Mouse (Mus musculus) liver, embryonic 16.5 days (tissue): ENCODE measurements around the gene Msl1. TPM values are rescaled to one million over a fixed set of nuclear protein-coding genes. Genes with fewer than 3 reads are reported as not detected.

ENCODE experiments used
- ATAC-seq: fragments of 200-750 bp; cut with Nextera tagmentation; 2 replicates; pipeline ENCODE4 v1.8.0; 2017; ENCODE audit warnings: low read depth, mild to moderate bottlenecking, moderate number of reproducible peaks, moderate library complexity
- H3K27ac ChIP-seq: fragments of 300-500 bp; sonication (generic); 2 replicates; pipeline ENCODE4 v1.5.1; 2014; ENCODE audit warnings: mild to moderate bottlenecking, low read length
- H3K27me3 ChIP-seq: fragments of 300-500 bp; sonication (generic); 2 replicates; pipeline ENCODE4 v1.6.1; 2014; ENCODE audit warnings: low read depth, low read length, mixed read lengths; ENCODE audit not compliant: control insufficient read depth, insufficient read depth
- H3K36me3 ChIP-seq: fragments of 300-500 bp; sonication (generic); 2 replicates; pipeline ENCODE4 v1.6.1; 2014; ENCODE audit warnings: mild to moderate bottlenecking; ENCODE audit not compliant: control insufficient read depth, insufficient read depth
- H3K4me1 ChIP-seq: fragments of 300-500 bp; sonication (generic); 2 replicates; pipeline ENCODE4 v1.6.1; 2014; ENCODE audit warnings: low read depth, low read length, mixed read lengths; ENCODE audit not compliant: control insufficient read depth
- H3K4me2 ChIP-seq: fragments of 300-500 bp; sonication (generic); 2 replicates; pipeline ENCODE4 v1.6.1; 2014; ENCODE audit warnings: low read depth, low read length, mixed read lengths
- H3K4me3 ChIP-seq: fragments of 300-500 bp; sonication (generic); 2 replicates; pipeline ENCODE4 v1.5.1; 2014; ENCODE audit warnings: low read depth, mild to moderate bottlenecking, low read length
- H3K9ac ChIP-seq: fragments of 300-500 bp; sonication (generic); 2 replicates; pipeline ENCODE4 v1.6.1; 2014; ENCODE audit warnings: low read depth, low read length
- H3K9me3 ChIP-seq: fragments of 300-500 bp; sonication (generic); replicated peaks from 2 replicates; pipeline ENCODE4 v1.6.1; 2016; ENCODE audit warnings: low read length; ENCODE audit not compliant: control insufficient read depth
- WGBS: fragments of 180-500 bp; shearing (Covaris S2); extraction: QIAGEN DNeasy Blood & Tissue Kit; methylation state at CpG from one replicate; pipeline ENCODE4 v1.1.7; 2014; ENCODE audit not compliant: insufficient replicate concordance; 5-methylcytosine and 5-hydroxymethylcytosine counted together
- polyA plus RNA-seq: library from polyadenylated mRNA; unstranded; fragments of >200 nt; fragmentation: Nextera tagmentation; extraction: Ambion mirVana; gene quantifications from 2 replicates; pipeline ENCODE4 v1.2.1, GENCODE M21; 2015

Gene Msl1
- polyA plus RNA-seq, 1 experiment from 2014 or later, result 5.3 TPM

- H3K4me1 ChIP-seq, result peaks cover 51% of the 10 kb centered on the region
Measured at GRCm38 (mm10) chr11:98782651-98783235, 12.6 kb upstream of the Msl1 start.

GRCm38 (mm10) chr11:98783236-98783696, 12.1 kb upstream of the Msl1 start:
- peak overlapping the region; percentile 69 for H3K4me2 ChIP-seq
- H3K27ac ChIP-seq, result peak overlapping the region; percentile 79
- no peaks in the 10 kb centered on the region for H3K9me3 ChIP-seq
- WGBS, result under 1% methylated on average over 20 of the region's 20 CpGs
- H3K4me3 ChIP-seq, result peak overlapping the region; percentile 64
- peaks cover 54% of the 10 kb centered on the region for H3K4me1 ChIP-seq
- no peaks in the 10 kb centered on the region for H3K36me3 ChIP-seq
- peak overlapping the region; percentile 38; the same call in 1 of the 2 replicates for H3K9ac ChIP-seq
- peak; percentile 76 for ATAC-seq
- H3K27me3 ChIP-seq, result no peaks in the 10 kb centered on the region

More at GRCm38 (mm10) chr11:98782651-98783235, 12.6 kb upstream of the Msl1 start:
- peak overlapping the region; percentile 64 for H3K4me3 ChIP-seq
- WGBS, result 9% methylated on average over 17 of the region's 17 CpGs
- peak overlapping the region; percentile 11; the same call in 1 of the 2 replicates for H3K9ac ChIP-seq
- H3K4me2 ChIP-seq, result peak overlapping the region; percentile 69
- H3K27ac ChIP-seq, result peak overlapping the region; percentile 79
- no peak for ATAC-seq
- H3K9me3 ChIP-seq, result no peaks in the 10 kb centered on the region
- H3K36me3 ChIP-seq, result no peaks in the 10 kb centered on the region
- H3K27me3 ChIP-seq, result no peaks in the 10 kb centered on the region

GRCm38 (mm10) chr11:98784139-98784538, 11.2 kb upstream of the Msl1 start:
- Histone ChIP-seq H3K36me3 (no peaks in the 10 kb centered on the region), H3K27me3 (no peaks in the 10 kb centered on the region), H3K9ac (no peak overlapping the region), H3K27ac (peak overlapping the region; percentile 79; the same call in 1 of the 2 replicates), H3K4me3 (no peak overlapping the region), H3K4me2 (no peak overlapping the region), H3K9me3 (no peaks in the 10 kb centered on the region), H3K4me1 (peaks cover 60% of the 10 kb centered on the region)
- 53% methylated on average over 4 of the region's 4 CpGs for WGBS
- no peak for ATAC-seq

- ATAC-seq, result no peak
- Histone ChIP-seq H3K9ac (no peak overlapping the region), H3K27me3 (no peaks in the 10 kb centered on the region), H3K4me3 (no peak overlapping the region), H3K4me1 (peaks cover 70% of the 10 kb centered on the region), H3K36me3 (no peaks in the 10 kb centered on the region), H3K27ac (peak overlapping the region; percentile 64), H3K9me3 (no peaks in the 10 kb centered on the region), H3K4me2 (no peak overlapping the region)
- WGBS, result 70% methylated on average over 10 of the region's 10 CpGs
Measured at GRCm38 (mm10) chr11:98785214-98785613, 10.1 kb upstream of the Msl1 start.

GRCm38 (mm10) chr11:98785772-98786281, 9.5 kb upstream of the Msl1 start:
- no peak for ATAC-seq
- no peaks in the 10 kb centered on the region for H3K27me3 ChIP-seq
- WGBS, result 5% methylated on average over 12 of the region's 12 CpGs
- peak overlapping the region; percentile 12 for H3K4me2 ChIP-seq
- no peak overlapping the region for H3K9ac ChIP-seq
- H3K27ac ChIP-seq, result peak overlapping the region; percentile 69
- H3K4me1 ChIP-seq, result peaks cover 72% of the 10 kb centered on the region
- no peaks in the 10 kb centered on the region for H3K9me3 ChIP-seq
- no peak overlapping the region for H3K4me3 ChIP-seq
- no peaks in the 10 kb centered on the region for H3K36me3 ChIP-seq

GRCm38 (mm10) chr11:98786359-98787214, 8.7 kb upstream of the Msl1 start:
- peak overlapping the region; percentile 69 for H3K27ac ChIP-seq
- no peaks in the 10 kb centered on the region for H3K9me3 ChIP-seq
- peak overlapping the region; percentile 12 for H3K4me2 ChIP-seq
- H3K36me3 ChIP-seq, result no peaks in the 10 kb centered on the region
- peak; percentile 62 for ATAC-seq
- H3K4me1 ChIP-seq, result peaks cover 74% of the 10 kb centered on the region
- no peak overlapping the region for H3K9ac ChIP-seq
- no peaks in the 10 kb centered on the region for H3K27me3 ChIP-seq
- WGBS, result 2% methylated on average over 14 of the region's 15 CpGs
- H3K4me3 ChIP-seq, result no peak overlapping the region

GRCm38 (mm10) chr11:98787229-98787628, 8.1 kb upstream of the Msl1 start:
- 36% methylated on average over 7 of the region's 7 CpGs for WGBS
- Histone ChIP-seq H3K9ac (no peak overlapping the region), H3K27me3 (no peaks in the 10 kb centered on the region), H3K9me3 (no peaks in the 10 kb centered on the region), H3K4me1 (peaks cover 70% of the 10 kb centered on the region), H3K27ac (peak overlapping the region; percentile 52; the same call in 1 of the 2 replicates), H3K36me3 (no peaks in the 10 kb centered on the region), H3K4me2 (no peak overlapping the region), H3K4me3 (no peak overlapping the region)
- ATAC-seq, result no peak

- H3K27me3 ChIP-seq, result no peaks in the 10 kb centered on the region
- H3K9me3 ChIP-seq, result no peaks in the 10 kb centered on the region
- no peak overlapping the region for H3K27ac ChIP-seq
- no peak overlapping the region for H3K4me2 ChIP-seq
- H3K9ac ChIP-seq, result no peak overlapping the region
- H3K36me3 ChIP-seq, result no peaks in the 10 kb centered on the region
- peaks cover 66% of the 10 kb centered on the region for H3K4me1 ChIP-seq
- no peak overlapping the region for H3K4me3 ChIP-seq
- ATAC-seq, result no peak
- WGBS, result 83% methylated on average over 1 of the region's 1 CpGs
Measured at GRCm38 (mm10) chr11:98787691-98788090, 7.6 kb upstream of the Msl1 start.
